Mouse (Mus musculus): ENCODE results near the gene Arhgef7. TPM values are rescaled to one million over a fixed set of nuclear protein-coding genes. Genes with fewer than 3 reads are reported as not detected.

The Arhgef7 gene
- polyA plus RNA-seq, 1 experiment from 2014 or later: 71.1 TPM

- Histone ChIP-seq H3K4me3 (ENCODE audit: low read depth, low read length) (no peak overlapping the region), H3K9ac (ENCODE audit: low read length) (no peak overlapping the region), H3K9me3 (ENCODE audit: control insufficient read depth, low read length) (no peaks in the 10 kb centered on the region), H3K4me2 (ENCODE audit: low read depth) (no peak overlapping the region), H3K27ac (ENCODE audit: low read depth, low read length) (no peak overlapping the region), H3K4me1 (ENCODE audit: control insufficient read depth, insufficient read depth, low read length) (no peaks in the 10 kb centered on the region), H3K36me3 (ENCODE audit: control insufficient read depth, insufficient read depth, low read length) (peaks cover 2% of the 10 kb centered on the region; the same call in 1 of the 2 replicates), H3K27me3 (ENCODE audit: control insufficient read depth, insufficient read depth, low read length) (no peaks in the 10 kb centered on the region)
- 79% methylated on average over 5 of the region's 5 CpGs for WGBS
- no peak for ATAC-seq (ENCODE audit: insufficient read depth, low FRiP score, low TSS enrichment)
- DNase-seq (ENCODE audit: low spot score): no peak
Measured at GRCm38 (mm10) chr8:11789168-11789567, 61.6 kb downstream of the Arhgef7 start.

GRCm38 (mm10) chr8:11794956-11795355 is 67.4 kb downstream of the Arhgef7 start:
- ATAC-seq (ENCODE audit: insufficient read depth, low FRiP score, low TSS enrichment): no peak
- Histone ChIP-seq H3K4me2 (ENCODE audit: low read depth) (no peak overlapping the region), H3K4me1 (ENCODE audit: control insufficient read depth, insufficient read depth, low read length) (no peaks in the 10 kb centered on the region), H3K27ac (ENCODE audit: low read depth, low read length) (no peak overlapping the region), H3K36me3 (ENCODE audit: control insufficient read depth, insufficient read depth, low read length) (peaks cover 2% of the 10 kb centered on the region; the same call in 1 of the 2 replicates), H3K27me3 (ENCODE audit: control insufficient read depth, insufficient read depth, low read length) (no peaks in the 10 kb centered on the region), H3K9me3 (ENCODE audit: control insufficient read depth, low read length) (no peaks in the 10 kb centered on the region), H3K4me3 (ENCODE audit: low read depth, low read length) (no peak overlapping the region), H3K9ac (ENCODE audit: low read length) (no peak overlapping the region)
- no peak for DNase-seq (ENCODE audit: low spot score)

DNA sequence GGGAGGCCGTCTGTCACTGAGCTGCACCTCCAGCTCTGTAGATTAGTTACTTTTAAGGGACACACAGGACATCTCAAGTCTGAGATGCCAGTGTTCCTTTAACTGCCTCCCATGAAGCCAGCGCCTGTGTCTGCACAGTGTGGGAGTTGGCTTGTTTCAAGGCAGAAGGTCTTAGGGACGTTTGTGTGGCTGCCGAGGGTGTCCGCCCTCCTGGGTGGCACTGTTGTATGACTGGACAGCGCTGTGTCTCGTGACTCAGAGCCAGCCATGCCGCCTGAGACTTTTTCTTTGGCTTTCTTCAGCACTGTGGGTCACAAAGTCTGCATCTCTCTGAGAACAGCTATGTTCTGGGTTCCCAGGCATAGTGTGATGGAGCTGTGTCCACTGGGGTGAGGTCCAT is 69.6 kb downstream of the Arhgef7 start:
- 85% methylated on average over 8 of the region's 8 CpGs for WGBS
- no peak for ATAC-seq (ENCODE audit: insufficient read depth, low FRiP score, low TSS enrichment)
- DNase-seq (ENCODE audit: low spot score): no peak
- no peaks in the 10 kb centered on the region for H3K4me1 ChIP-seq (ENCODE audit: control insufficient read depth, insufficient read depth, low read length)
- no peak overlapping the region for H3K9ac ChIP-seq (ENCODE audit: low read length)
- H3K27me3 ChIP-seq (ENCODE audit: control insufficient read depth, insufficient read depth, low read length): no peaks in the 10 kb centered on the region
- H3K27ac ChIP-seq (ENCODE audit: low read depth, low read length): no peak overlapping the region
- H3K4me3 ChIP-seq (ENCODE audit: low read depth, low read length): no peak overlapping the region
- peaks cover 2% of the 10 kb centered on the region; the same call in 1 of the 2 replicates for H3K36me3 ChIP-seq (ENCODE audit: control insufficient read depth, insufficient read depth, low read length)
- H3K4me2 ChIP-seq (ENCODE audit: low read depth): no peak overlapping the region
- no peaks in the 10 kb centered on the region for H3K9me3 ChIP-seq (ENCODE audit: control insufficient read depth, low read length)

DNA sequence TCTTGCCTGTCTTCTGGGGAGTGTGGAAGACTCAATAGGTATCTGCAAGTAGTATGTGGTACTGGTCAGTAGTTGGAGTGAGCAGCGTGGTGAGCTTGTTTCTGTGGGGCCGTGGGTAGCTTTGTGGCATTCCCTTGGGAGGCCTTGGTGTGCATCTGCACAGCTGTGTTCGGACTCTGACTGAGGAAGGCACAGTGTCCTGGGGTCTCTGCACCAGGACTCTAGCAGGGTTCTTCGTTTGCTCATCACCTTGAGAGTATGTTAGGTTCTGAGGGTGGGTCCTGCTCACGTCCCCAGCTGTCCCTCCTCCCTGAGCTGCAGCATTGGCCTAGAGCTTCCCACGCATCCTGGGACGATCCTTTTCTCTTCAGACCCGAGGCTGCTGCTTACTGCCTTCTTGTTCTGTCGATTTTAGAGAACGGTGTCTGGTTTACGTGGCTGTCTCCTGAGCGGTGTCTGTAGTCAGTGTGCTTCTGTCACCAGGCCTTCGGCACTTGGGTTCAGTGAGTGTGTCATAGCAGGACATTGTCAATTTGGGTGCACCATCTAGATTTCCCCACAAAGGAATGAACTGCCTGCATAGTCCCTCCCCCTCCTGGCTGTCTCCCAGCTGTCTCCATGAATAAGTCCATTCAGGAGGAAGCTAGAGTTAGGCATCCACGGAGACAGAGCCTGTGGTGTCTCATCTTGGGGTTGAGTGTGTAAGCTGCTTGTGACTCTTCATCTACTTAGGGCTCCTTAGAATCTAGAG is 70.4 kb downstream of the Arhgef7 start:
- Histone ChIP-seq H3K9me3 (ENCODE audit: control insufficient read depth, low read length) (no peaks in the 10 kb centered on the region), H3K4me3 (ENCODE audit: low read depth, low read length) (no peak overlapping the region), H3K27ac (ENCODE audit: low read depth, low read length) (no peak overlapping the region), H3K9ac (ENCODE audit: low read length) (no peak overlapping the region), H3K4me2 (ENCODE audit: low read depth) (no peak overlapping the region), H3K4me1 (ENCODE audit: control insufficient read depth, insufficient read depth, low read length) (no peaks in the 10 kb centered on the region), H3K27me3 (ENCODE audit: control insufficient read depth, insufficient read depth, low read length) (no peaks in the 10 kb centered on the region), H3K36me3 (ENCODE audit: control insufficient read depth, insufficient read depth, low read length) (peaks cover 4% of the 10 kb centered on the region)
- ATAC-seq (ENCODE audit: insufficient read depth, low FRiP score, low TSS enrichment) (no peak), DNase-seq (ENCODE audit: low spot score) (no peak)
- WGBS: 86% methylated on average over 14 of the region's 14 CpGs

DNA sequence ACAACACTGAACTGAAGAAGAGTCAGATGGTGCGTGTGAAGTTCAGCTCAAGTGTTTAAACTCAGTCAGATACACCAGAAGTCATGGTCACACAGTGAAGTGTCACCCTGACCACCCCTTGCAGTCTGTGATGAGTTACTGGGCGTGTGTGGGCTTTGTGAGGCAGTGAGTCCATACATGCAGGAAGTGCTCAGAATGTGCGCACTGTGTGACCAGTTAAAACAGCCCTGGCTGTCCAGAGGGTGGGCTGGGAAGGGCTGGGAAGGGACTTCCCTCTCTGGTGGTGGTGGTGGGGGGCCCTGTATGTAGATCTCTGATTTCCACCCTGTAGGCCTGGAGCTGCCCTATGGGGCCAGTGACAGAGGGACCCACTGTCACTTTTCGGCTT is 71.0 kb downstream of the Arhgef7 start:
- Histone ChIP-seq H3K4me2 (ENCODE audit: low read depth) (no peak overlapping the region), H3K36me3 (ENCODE audit: control insufficient read depth, insufficient read depth, low read length) (peaks cover 2% of the 10 kb centered on the region), H3K4me3 (ENCODE audit: low read depth, low read length) (no peak overlapping the region), H3K4me1 (ENCODE audit: control insufficient read depth, insufficient read depth, low read length) (no peaks in the 10 kb centered on the region), H3K27ac (ENCODE audit: low read depth, low read length) (no peak overlapping the region), H3K9ac (ENCODE audit: low read length) (no peak overlapping the region), H3K27me3 (ENCODE audit: control insufficient read depth, insufficient read depth, low read length) (no peaks in the 10 kb centered on the region), H3K9me3 (ENCODE audit: control insufficient read depth, low read length) (no peaks in the 10 kb centered on the region)
- 94% methylated on average over 4 of the region's 4 CpGs for WGBS
- DNase-seq (ENCODE audit: low spot score): no peak
- ATAC-seq (ENCODE audit: insufficient read depth, low FRiP score, low TSS enrichment): no peak

GRCm38 (mm10) chr8:11799098-11799497 is 71.6 kb downstream of the Arhgef7 start:
- ATAC-seq (ENCODE audit: insufficient read depth, low FRiP score, low TSS enrichment) (no peak), DNase-seq (ENCODE audit: low spot score) (no peak)
- peaks cover 2% of the 10 kb centered on the region for H3K36me3 ChIP-seq (ENCODE audit: control insufficient read depth, insufficient read depth, low read length)

GRCm38 (mm10) chr8:11800481-11800880 is 73.0 kb downstream of the Arhgef7 start:
- no peak overlapping the region for H3K4me3 ChIP-seq (ENCODE audit: low read depth, low read length)
- 96% methylated on average over 7 of the region's 7 CpGs for WGBS
- H3K9ac ChIP-seq (ENCODE audit: low read length): no peak overlapping the region
- H3K9me3 ChIP-seq (ENCODE audit: control insufficient read depth, low read length): no peaks in the 10 kb centered on the region
- no peak overlapping the region for H3K27ac ChIP-seq (ENCODE audit: low read depth, low read length)
- H3K36me3 ChIP-seq (ENCODE audit: control insufficient read depth, insufficient read depth, low read length): peaks cover 8% of the 10 kb centered on the region
- no peak for DNase-seq (ENCODE audit: low spot score)
- no peak overlapping the region for H3K4me2 ChIP-seq (ENCODE audit: low read depth)
- no peaks in the 10 kb centered on the region for H3K27me3 ChIP-seq (ENCODE audit: control insufficient read depth, insufficient read depth, low read length)
- no peaks in the 10 kb centered on the region for H3K4me1 ChIP-seq (ENCODE audit: control insufficient read depth, insufficient read depth, low read length)
- no peak for ATAC-seq (ENCODE audit: insufficient read depth, low FRiP score, low TSS enrichment)

More at GRCm38 (mm10) chr8:11799098-11799497, 71.6 kb downstream of the Arhgef7 start:
- Histone ChIP-seq H3K27me3 (ENCODE audit: control insufficient read depth, insufficient read depth, low read length) (no peaks in the 10 kb centered on the region), H3K9ac (ENCODE audit: low read length) (no peak overlapping the region), H3K4me1 (ENCODE audit: control insufficient read depth, insufficient read depth, low read length) (no peaks in the 10 kb centered on the region), H3K9me3 (ENCODE audit: control insufficient read depth, low read length) (no peaks in the 10 kb centered on the region), H3K4me2 (ENCODE audit: low read depth) (no peak overlapping the region), H3K27ac (ENCODE audit: low read depth, low read length) (no peak overlapping the region), H3K4me3 (ENCODE audit: low read depth, low read length) (no peak overlapping the region)
- 91% methylated on average over 3 of the region's 3 CpGs for WGBS

DNA sequence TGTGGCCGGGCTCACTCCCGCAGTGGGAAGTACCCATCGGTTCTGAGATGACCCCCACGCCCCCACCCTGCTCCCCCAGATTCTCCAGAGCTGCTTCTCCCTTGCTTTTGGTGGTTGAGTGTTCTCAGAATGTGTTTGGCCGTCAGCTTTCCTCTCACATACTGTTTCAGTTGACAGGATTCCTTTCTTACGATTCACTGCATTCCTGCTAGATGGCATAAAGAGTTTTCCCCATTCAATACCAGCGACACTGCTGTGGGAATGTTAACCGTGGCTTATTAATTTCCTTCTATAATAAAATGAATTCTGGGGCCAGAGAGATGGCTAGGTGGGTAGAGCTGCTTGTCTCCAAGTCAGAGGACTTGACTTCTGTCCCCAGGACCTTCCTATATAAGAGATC is 74.0 kb downstream of the Arhgef7 start:
- ATAC-seq (ENCODE audit: insufficient read depth, low FRiP score, low TSS enrichment) (no peak), DNase-seq (ENCODE audit: low spot score) (no peak)
- Histone ChIP-seq H3K27me3 (ENCODE audit: control insufficient read depth, insufficient read depth, low read length) (no peaks in the 10 kb centered on the region), H3K4me1 (ENCODE audit: control insufficient read depth, insufficient read depth, low read length) (no peaks in the 10 kb centered on the region), H3K36me3 (ENCODE audit: control insufficient read depth, insufficient read depth, low read length) (peaks cover 13% of the 10 kb centered on the region), H3K9ac (ENCODE audit: low read length) (no peak overlapping the region), H3K4me3 (ENCODE audit: low read depth, low read length) (no peak overlapping the region), H3K4me2 (ENCODE audit: low read depth) (no peak overlapping the region), H3K27ac (ENCODE audit: low read depth, low read length) (no peak overlapping the region), H3K9me3 (ENCODE audit: control insufficient read depth, low read length) (no peaks in the 10 kb centered on the region)
- 77% methylated on average over 8 of the region's 8 CpGs for WGBS

GRCm38 (mm10) chr8:11804914-11805313 is 77.4 kb downstream of the Arhgef7 start:
- no peak overlapping the region for H3K4me2 ChIP-seq (ENCODE audit: low read depth)
- no peaks in the 10 kb centered on the region for H3K4me1 ChIP-seq (ENCODE audit: control insufficient read depth, insufficient read depth, low read length)
- no peaks in the 10 kb centered on the region for H3K27me3 ChIP-seq (ENCODE audit: control insufficient read depth, insufficient read depth, low read length)
- DNase-seq (ENCODE audit: low spot score) (no peak), ATAC-seq (ENCODE audit: insufficient read depth, low FRiP score, low TSS enrichment) (no peak)
- 96% methylated on average over 4 of the region's 4 CpGs for WGBS
- no peaks in the 10 kb centered on the region for H3K9me3 ChIP-seq (ENCODE audit: control insufficient read depth, low read length)
- H3K36me3 ChIP-seq (ENCODE audit: control insufficient read depth, insufficient read depth, low read length): peaks cover 29% of the 10 kb centered on the region
- no peak overlapping the region for H3K4me3 ChIP-seq (ENCODE audit: low read depth, low read length)
- H3K27ac ChIP-seq (ENCODE audit: low read depth, low read length): no peak overlapping the region
- H3K9ac ChIP-seq (ENCODE audit: low read length): no peak overlapping the region
